Mouse (Mus musculus): ENCODE measurements at regions not wholly inside any gene's neighbourhood (a gene's known extent, or its start where the extent isn't known, plus 50 kb on each side); places are given as distances from the start of the nearest gene placed in this dataset.

DNA sequence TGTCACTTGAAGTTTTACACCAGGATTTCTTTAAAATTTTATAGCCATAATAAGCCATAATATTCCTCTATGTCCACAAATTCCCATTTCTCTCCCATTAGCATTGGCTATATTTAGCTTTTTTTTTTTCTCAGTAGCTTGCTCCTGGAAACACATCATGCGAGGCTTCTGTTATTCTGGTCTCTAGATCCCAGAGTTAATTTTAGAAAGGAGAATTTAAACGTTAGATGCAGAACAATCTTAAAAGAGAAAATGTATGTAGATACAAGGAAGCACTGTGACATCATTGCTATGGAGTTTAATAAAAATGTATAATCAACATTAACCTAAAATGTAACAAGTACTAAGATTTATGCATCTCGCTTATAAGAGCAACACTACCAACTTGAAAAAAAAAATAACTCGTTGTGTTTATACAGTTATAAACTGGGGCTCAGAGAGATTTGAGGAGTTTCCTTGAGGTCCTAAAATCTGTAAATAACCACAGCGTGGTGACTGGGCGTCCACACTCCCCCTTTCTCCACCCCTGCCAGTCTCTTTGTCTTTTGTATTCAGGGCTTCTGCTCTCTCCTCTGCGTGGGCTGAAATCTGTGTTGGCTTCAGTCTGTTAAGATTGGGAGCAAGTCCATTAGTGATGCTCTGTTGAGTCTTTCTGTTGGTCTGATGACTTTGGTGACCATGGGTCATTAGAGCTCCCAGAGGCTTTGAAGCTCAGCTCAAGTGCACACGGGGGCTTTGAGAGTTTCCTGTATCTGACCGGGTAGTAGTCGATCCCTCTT lies 188.8 kb downstream of the Dusp6 start:
- TF ChIP-seq POLR2A (IDR thresholded peaks at IDR 0.05; ENCODE audit: control insufficient read depth, low read depth, low read length): no peak
- no peak for TF ChIP-seq CTCF (IDR thresholded peaks at IDR 0.05; ENCODE audit: control insufficient read depth, insufficient read depth, insufficient replicate concordance, low read depth, low read length)
